Mouse (Mus musculus) stomach, postnatal 0 days (tissue): ENCODE data around the gene Prkci. TPM values are rescaled to one million over a fixed set of nuclear protein-coding genes. Genes with fewer than 3 reads are reported as not detected.

Experiments used
- ATAC-seq: fragments of 200-750 bp; cut with Nextera tagmentation; 2 replicates; pipeline ENCODE4 v1.8.0; 2017; ENCODE audit not compliant: low FRiP score, low TSS enrichment
- DNase-seq: peaks from one replicate; pipeline ENCODE4 v3.0.0-alpha.2; 2016; ENCODE audit warnings: low spot score
- H3K27ac ChIP-seq: fragments of 300-500 bp; sonication (generic); replicated peaks from 2 replicates; pipeline ENCODE4 v1.5.1; 2014; ENCODE audit warnings: mild to moderate bottlenecking, control low read depth
- H3K27me3 ChIP-seq: fragments of 300-500 bp; sonication (generic); 2 replicates; pipeline ENCODE4 v1.6.1; 2014; ENCODE audit warnings: low read length; ENCODE audit not compliant: control insufficient read depth, insufficient read depth
- H3K36me3 ChIP-seq: fragments of 300-500 bp; sonication (generic); 2 replicates; pipeline ENCODE4 v1.6.1; 2014; ENCODE audit warnings: low read length, mixed read lengths; ENCODE audit not compliant: control insufficient read depth, insufficient read depth
- H3K4me1 ChIP-seq: fragments of 300-500 bp; sonication (generic); replicated peaks from 2 replicates; pipeline ENCODE4 v1.6.1; 2014; ENCODE audit warnings: antibody characterized with exemption; ENCODE audit not compliant: control insufficient read depth, insufficient read depth
- H3K4me2 ChIP-seq: fragments of 300-500 bp; sonication (generic); replicated peaks from 2 replicates; pipeline ENCODE4 v1.6.1; 2014; ENCODE audit warnings: low read depth, mild to moderate bottlenecking, control low read depth, moderate library complexity
- H3K4me3 ChIP-seq: fragments of 300-500 bp; sonication (generic); 2 replicates; pipeline ENCODE4 v1.5.1; 2014; ENCODE audit warnings: low read depth, low read length, control low read depth
- H3K9ac ChIP-seq: fragments of 300-500 bp; sonication (generic); 2 replicates; pipeline ENCODE4 v1.6.1; 2014; ENCODE audit warnings: mild to moderate bottlenecking, low read length, control low read depth, mixed read lengths
- H3K9me3 ChIP-seq: fragments of 300-500 bp; sonication (generic); 2 replicates; pipeline ENCODE4 v1.6.1; 2016; ENCODE audit warnings: low read length; ENCODE audit not compliant: control insufficient read depth
- CTCF ChIP-seq: IDR thresholded peaks from 2 replicates; pipeline ENCODE4 v1.5.1; 2016; ENCODE audit warnings: antibody characterized with exemption, low read depth, mild to moderate bottlenecking, moderate library complexity
- EP300 ChIP-seq: optimal IDR thresholded peaks from 2 replicates; pipeline ENCODE3; 2016; ENCODE audit warnings: antibody characterized with exemption
- WGBS: fragments of 180-500 bp; shearing (Covaris S2); extraction: QIAGEN DNeasy Blood & Tissue Kit; methylation state at CpG from one replicate; pipeline ENCODE4 v1.1.7; 2014; 5-methylcytosine and 5-hydroxymethylcytosine counted together
- polyA plus RNA-seq: library from polyadenylated mRNA; unstranded; fragments of >200 nt; fragmentation: Nextera tagmentation; extraction: Ambion mirVana; gene quantifications from 2 replicates; pipeline ENCODE4 v1.2.1, GENCODE M21; 2015

Prkci gene
- 21.2 and 22.1 TPM in 2 replicates for polyA plus RNA-seq

GRCm38 (mm10) chr3:30995283-30995898 lies at the start of gene Prkci:
TSS of gene Prkci (plus strand) at chr3:30995747.
- H3K9me3 ChIP-seq = no peaks in the 10 kb centered on the region
- peak within 1 kb of the TSS; percentile 91 for H3K27ac ChIP-seq
- peak within 1 kb of the TSS; percentile 61 for H3K4me2 ChIP-seq
- peak within 1 kb of the TSS; percentile 95 for H3K4me3 ChIP-seq
- H3K4me1 ChIP-seq = peaks cover 4% of the 10 kb centered on the region; the same call in 1 of the 2 replicates
- peak; percentile 96 for ATAC-seq
- peak; percentile 96 for DNase-seq
- H3K36me3 ChIP-seq = no peaks in the 10 kb centered on the region
- no peak for TF ChIP-seq CTCF
- no peak for TF ChIP-seq EP300
- WGBS = under 1% methylated on average over 48 of the region's 50 CpGs
- peak within 1 kb of the TSS; percentile 90 for H3K9ac ChIP-seq
- no peaks in the 10 kb centered on the region for H3K27me3 ChIP-seq

- 62% methylated on average over 3 of the region's 3 CpGs for WGBS
- TF ChIP-seq EP300 (no peak), CTCF (no peak)
- Histone ChIP-seq H3K4me2 (no peak overlapping the region), H3K27me3 (no peaks in the 10 kb centered on the region), H3K9ac (no peak overlapping the region), H3K4me3 (no peak overlapping the region), H3K36me3 (peaks cover 24% of the 10 kb centered on the region; the same call in 1 of the 2 replicates), H3K27ac (no peak overlapping the region), H3K9me3 (no peaks in the 10 kb centered on the region), H3K4me1 (no peaks in the 10 kb centered on the region)
- no peak for DNase-seq
- ATAC-seq = no peak
Measured at GRCm38 (mm10) chr3:30951652-30952051, 43.9 kb upstream of the Prkci start.

- Histone ChIP-seq H3K9ac (no peak overlapping the region), H3K4me1 (no peaks in the 10 kb centered on the region), H3K4me3 (no peak overlapping the region), H3K9me3 (no peaks in the 10 kb centered on the region), H3K27me3 (no peaks in the 10 kb centered on the region), H3K27ac (no peak overlapping the region), H3K4me2 (no peak overlapping the region), H3K36me3 (peaks cover 21% of the 10 kb centered on the region; the same call in 1 of the 2 replicates)
- DNase-seq (no peak), ATAC-seq (no peak)
- 86% methylated on average over 12 of the region's 12 CpGs for WGBS
- TF ChIP-seq CTCF = no peak
- no peak for TF ChIP-seq EP300
Measured at GRCm38 (mm10) chr3:30952273-30953070, 43.1 kb upstream of the Prkci start.

GRCm38 (mm10) chr3:30956327-30956726 lies 39.2 kb upstream of the Prkci start:
- Histone ChIP-seq H3K4me2 (no peak overlapping the region), H3K27me3 (no peaks in the 10 kb centered on the region), H3K36me3 (peaks cover 32% of the 10 kb centered on the region), H3K9ac (no peak overlapping the region), H3K4me3 (no peak overlapping the region), H3K4me1 (no peaks in the 10 kb centered on the region), H3K9me3 (no peaks in the 10 kb centered on the region), H3K27ac (no peak overlapping the region)
- 95% methylated on average over 6 of the region's 6 CpGs for WGBS
- ATAC-seq (no peak), DNase-seq (no peak)
- TF ChIP-seq CTCF (no peak), EP300 (no peak)

GRCm38 (mm10) chr3:30958709-30959108 lies 36.8 kb upstream of the Prkci start:
- peaks cover 36% of the 10 kb centered on the region for H3K36me3 ChIP-seq
- no peaks in the 10 kb centered on the region for H3K9me3 ChIP-seq
- no peaks in the 10 kb centered on the region for H3K4me1 ChIP-seq
- no peak overlapping the region for H3K9ac ChIP-seq
- H3K4me3 ChIP-seq = no peak overlapping the region
- DNase-seq (no peak), ATAC-seq (no peak)
- TF ChIP-seq EP300 = no peak
- TF ChIP-seq CTCF = no peak
- no peak overlapping the region for H3K27ac ChIP-seq
- no peaks in the 10 kb centered on the region for H3K27me3 ChIP-seq
- H3K4me2 ChIP-seq = no peak overlapping the region
- 60% methylated on average over 2 of the region's 2 CpGs for WGBS
